Mouse (Mus musculus) G1E (cell line): ENCODE data around the gene Nectin2.

Experiments
- CTCF ChIP-seq: IDR thresholded peaks from 2 replicates; pipeline ENCODE4 v1.5.1; 2012; ENCODE audit warnings: low read depth, low read length, inconsistent platforms, mixed read lengths
- GATA1 ChIP-seq: IDR thresholded peaks from 2 replicates; pipeline ENCODE4 v1.6.1; 2012; ENCODE audit warnings: borderline replicate concordance, low read length, inconsistent platforms, mixed read lengths
- TAL1 ChIP-seq: conservative IDR thresholded peaks from 2 replicates; pipeline ENCODE4 v1.6.1; 2012; ENCODE audit warnings: low read depth, low read length, inconsistent platforms, mixed read lengths

DNA sequence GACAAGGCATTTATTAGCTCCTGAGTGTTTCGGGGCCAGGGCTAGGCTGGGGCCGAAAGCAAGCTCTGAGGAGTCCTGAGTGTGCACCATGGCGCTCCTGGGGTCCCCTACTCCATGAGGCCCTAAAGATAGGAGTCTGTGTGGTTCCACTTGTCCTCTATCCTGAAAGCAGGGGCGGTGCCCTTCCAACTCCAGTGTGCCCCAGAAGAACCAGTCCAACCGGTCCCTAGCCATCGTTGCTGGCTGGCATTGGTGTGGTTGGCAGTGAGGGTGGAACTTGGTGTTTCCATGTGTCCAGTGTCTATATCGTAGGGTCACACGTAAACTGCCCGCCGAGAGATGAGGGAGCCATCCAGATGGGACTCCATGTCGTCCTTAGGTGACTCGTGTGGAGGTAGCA is 26.1 kb downstream of the Nectin2 start:
- TF ChIP-seq CTCF (no peak), GATA1 (no peak), TAL1 (no peak)
